Mouse (Mus musculus) naive thymus-derived CD4-positive, alpha-beta T cell, adult 2 months (primary cell): ENCODE measurements around the gene Gm9745.
"Not testable (repeated sequence)": the region's sequence is repeated elsewhere in the genome, so short reads cannot be mapped to it uniquely, and the experiment has no call there.

Source experiments
- DNase-seq: peaks from one replicate; pipeline ENCODE4 v3.0.0-alpha.2; 2011; ENCODE audit warnings: low read depth

The Gm9745 gene

DNA sequence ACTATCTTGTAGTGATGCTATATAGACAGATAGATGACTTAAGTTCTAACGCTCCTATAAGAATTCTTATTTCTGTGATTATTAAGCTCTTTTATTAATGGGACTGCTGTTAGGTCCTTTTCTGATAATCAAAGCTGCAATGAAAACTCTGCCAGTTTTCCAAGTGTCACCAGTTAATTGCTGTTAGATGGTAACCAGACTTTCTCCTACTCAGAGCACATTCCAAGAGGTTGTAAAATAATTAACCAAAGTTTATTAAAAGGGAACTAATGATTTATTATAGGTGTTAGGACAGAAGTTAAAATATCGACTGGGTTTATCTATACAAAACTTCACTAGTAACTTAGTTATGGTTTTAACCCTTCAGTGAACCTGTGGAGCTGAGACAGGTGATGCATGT, 42.0 kb downstream of the Gm9745 start:
- not testable (repeated sequence) for DNase-seq
